Mouse (Mus musculus) limb, embryonic 15.5 days (tissue): Measurements from ENCODE around the gene Pdpn. TPM values are rescaled to one million over a fixed set of nuclear protein-coding genes. Genes with fewer than 3 reads are reported as not detected.

ENCODE experiments used
- ATAC-seq: fragments of 200-750 bp; cut with Nextera tagmentation; 2 replicates; pipeline ENCODE4 v1.8.0; 2017; ENCODE audit warnings: low read depth, moderate TSS enrichment; ENCODE audit not compliant: insufficient number of reproducible peaks, low FRiP score, low TSS enrichment
- H3K27ac ChIP-seq: fragments of 300-500 bp; sonication (generic); 2 replicates; pipeline ENCODE4 v1.5.1; 2015; ENCODE audit warnings: moderate library complexity, mild to moderate bottlenecking, inconsistent platforms
- H3K27me3 ChIP-seq: fragments of 300-500 bp; sonication (generic); 2 replicates; pipeline ENCODE4 v1.6.1; 2015; ENCODE audit warnings: inconsistent platforms
- H3K36me3 ChIP-seq: fragments of 300-500 bp; sonication (generic); 2 replicates; pipeline ENCODE4 v1.6.1; 2015; ENCODE audit warnings: inconsistent platforms
- H3K4me1 ChIP-seq: fragments of 300-500 bp; sonication (generic); 2 replicates; pipeline ENCODE4 v1.6.1; 2015; ENCODE audit warnings: inconsistent platforms
- H3K4me2 ChIP-seq: fragments of 300-500 bp; sonication (generic); 2 replicates; pipeline ENCODE4 v1.6.1; 2015; ENCODE audit warnings: mild to moderate bottlenecking, inconsistent platforms
- H3K4me3 ChIP-seq: fragments of 300-500 bp; sonication (generic); 2 replicates; pipeline ENCODE4 v1.5.1; 2015; ENCODE audit warnings: mild to moderate bottlenecking, inconsistent platforms
- H3K9ac ChIP-seq: fragments of 300-500 bp; sonication (generic); 2 replicates; pipeline ENCODE4 v1.6.1; 2015; ENCODE audit warnings: inconsistent platforms
- H3K9me3 ChIP-seq: fragments of 300-500 bp; sonication (generic); 2 replicates; pipeline ENCODE4 v1.6.1; 2016; ENCODE audit warnings: inconsistent platforms
- WGBS: fragments of 180-500 bp; shearing (Covaris S2); methylation state at CpG from one replicate; pipeline ENCODE4 v1.1.7; 2015; 5-methylcytosine and 5-hydroxymethylcytosine counted together
- polyA plus RNA-seq: library from polyadenylated mRNA; unstranded; fragments of >200 nt; fragmentation: Nextera tagmentation; extraction: Ambion mirVana; gene quantifications from 2 replicates; pipeline ENCODE4 v1.2.1, GENCODE M21; 2015

Pdpn gene
- polyA plus RNA-seq, 1 experiment from 2014 or later, result 70.4 TPM

DNA sequence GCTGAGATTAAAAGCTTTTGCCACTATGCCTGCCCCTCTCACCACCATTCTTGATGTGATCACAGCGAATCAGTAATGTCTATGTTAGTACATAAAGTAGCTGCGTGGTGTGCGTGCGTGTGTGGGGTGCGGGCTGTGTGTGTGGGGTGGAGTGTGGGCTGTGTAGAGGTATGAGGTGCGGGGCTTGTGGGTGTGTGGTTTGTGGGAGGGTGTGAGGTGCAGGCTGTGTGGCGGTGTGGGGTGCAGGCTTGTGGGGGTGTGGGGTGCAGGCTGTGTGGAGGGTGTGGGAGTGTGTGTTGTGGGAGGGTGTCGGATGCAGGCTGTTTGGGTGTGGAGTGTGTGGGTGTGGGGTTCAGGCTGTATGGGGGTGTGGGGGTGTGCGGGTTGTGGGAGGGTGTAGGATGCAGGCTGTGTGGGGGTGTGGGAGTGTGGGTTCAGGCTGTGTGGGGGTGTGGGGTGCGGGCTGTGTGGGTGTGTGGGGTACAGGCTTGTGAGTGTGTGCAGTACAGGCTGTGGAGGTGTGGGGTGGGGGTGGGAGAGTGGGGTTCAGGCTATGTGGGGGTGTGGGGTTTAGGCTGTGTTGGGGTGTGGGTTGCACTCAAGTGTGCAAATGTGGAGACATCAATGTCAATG lies 67.5 kb downstream of the Pdpn start:
- H3K36me3 ChIP-seq, result no peaks in the 10 kb centered on the region
- 82% methylated on average over 10 of the region's 10 CpGs for WGBS
- H3K4me2 ChIP-seq, result no peak overlapping the region
- H3K4me1 ChIP-seq, result peaks cover 16% of the 10 kb centered on the region
- H3K4me3 ChIP-seq, result no peak overlapping the region
- peak overlapping the region; percentile 60 for H3K27ac ChIP-seq
- no peaks in the 10 kb centered on the region for H3K27me3 ChIP-seq
- no peak overlapping the region for H3K9ac ChIP-seq
- ATAC-seq, result peak; percentile 38; the same call in 1 of the 2 replicates
- H3K9me3 ChIP-seq, result no peaks in the 10 kb centered on the region

DNA sequence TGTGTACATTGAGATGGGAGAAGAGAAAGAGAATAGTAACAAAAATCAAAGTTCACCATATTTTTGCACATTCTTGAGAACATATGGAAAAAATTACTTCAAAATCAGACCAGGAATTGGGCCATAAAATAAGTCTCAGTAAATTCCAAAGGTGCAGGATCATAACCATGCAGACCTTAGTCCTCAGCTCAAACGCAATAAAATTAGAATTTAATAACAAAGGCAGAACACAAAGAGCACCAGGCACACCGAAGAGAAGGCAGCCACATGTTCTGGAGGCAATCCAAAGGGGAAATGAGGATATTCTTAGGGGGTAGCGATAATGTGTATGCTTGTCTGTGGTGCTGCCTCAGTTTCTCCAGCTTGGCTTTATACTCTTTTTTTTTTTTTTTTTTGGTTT lies 68.3 kb downstream of the Pdpn start:
- WGBS, result 33% methylated on average over 3 of the region's 3 CpGs
- no peaks in the 10 kb centered on the region for H3K27me3 ChIP-seq
- ATAC-seq, result no peak
- H3K9ac ChIP-seq, result no peak overlapping the region
- no peak overlapping the region for H3K4me3 ChIP-seq
- H3K4me1 ChIP-seq, result peaks cover 16% of the 10 kb centered on the region
- no peaks in the 10 kb centered on the region for H3K9me3 ChIP-seq
- H3K36me3 ChIP-seq, result no peaks in the 10 kb centered on the region
- no peak overlapping the region for H3K4me2 ChIP-seq
- peak overlapping the region; percentile 60; the same call in 1 of the 2 replicates for H3K27ac ChIP-seq

DNA sequence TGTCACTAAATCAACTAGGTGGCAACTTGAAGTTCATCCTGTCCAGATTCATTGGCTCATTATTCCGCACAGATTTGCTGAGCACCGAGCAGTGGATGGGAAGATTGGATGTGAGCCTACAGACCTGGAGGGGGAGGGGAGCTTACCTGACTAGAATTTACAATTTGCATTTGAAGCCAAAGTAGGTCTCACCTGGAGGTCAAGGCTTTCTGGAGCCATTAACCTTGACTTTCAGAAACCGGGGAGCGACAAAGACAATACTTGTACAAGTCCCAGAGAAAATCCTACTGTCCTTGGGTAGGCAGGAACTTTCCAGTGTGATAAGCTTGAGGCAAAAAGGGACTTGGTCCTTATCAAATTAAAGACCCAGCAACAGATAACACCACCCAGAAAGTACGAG lies 71.4 kb downstream of the Pdpn start:
- H3K9me3 ChIP-seq, result no peaks in the 10 kb centered on the region
- H3K4me3 ChIP-seq, result no peak overlapping the region
- no peaks in the 10 kb centered on the region for H3K27me3 ChIP-seq
- no peak overlapping the region for H3K9ac ChIP-seq
- WGBS, result 55% methylated on average over 5 of the region's 5 CpGs
- peaks cover 19% of the 10 kb centered on the region for H3K4me1 ChIP-seq
- no peak overlapping the region for H3K4me2 ChIP-seq
- ATAC-seq, result no peak
- H3K36me3 ChIP-seq, result no peaks in the 10 kb centered on the region
- H3K27ac ChIP-seq, result no peak overlapping the region

DNA sequence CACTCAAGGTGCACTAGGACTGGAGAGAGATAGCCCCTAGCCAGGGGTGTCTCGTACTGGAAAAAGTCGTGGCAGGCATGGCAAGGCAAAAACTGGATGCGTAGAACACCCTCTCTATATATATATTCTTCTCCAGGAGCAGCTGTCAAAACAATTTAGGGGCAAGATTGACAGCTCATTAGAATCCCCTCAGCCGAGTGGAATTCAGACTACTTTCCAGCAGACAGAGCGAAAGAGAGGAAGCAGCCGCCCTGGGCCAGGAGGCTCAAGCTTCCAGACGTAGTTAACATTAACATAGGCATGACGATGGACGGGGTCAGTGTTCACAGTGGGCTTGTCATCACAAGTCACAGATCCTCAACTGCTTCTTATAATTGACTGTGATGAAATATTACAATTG lies 73.5 kb downstream of the Pdpn start:
- Histone ChIP-seq H3K36me3 (no peaks in the 10 kb centered on the region), H3K4me3 (no peak overlapping the region), H3K4me1 (peaks cover 11% of the 10 kb centered on the region; the same call in 1 of the 2 replicates), H3K27ac (peak overlapping the region; percentile 8; the same call in 1 of the 2 replicates), H3K9me3 (no peaks in the 10 kb centered on the region), H3K9ac (no peak overlapping the region), H3K4me2 (no peak overlapping the region), H3K27me3 (no peaks in the 10 kb centered on the region)
- no peak for ATAC-seq
- 35% methylated on average over 9 of the region's 9 CpGs for WGBS

DNA sequence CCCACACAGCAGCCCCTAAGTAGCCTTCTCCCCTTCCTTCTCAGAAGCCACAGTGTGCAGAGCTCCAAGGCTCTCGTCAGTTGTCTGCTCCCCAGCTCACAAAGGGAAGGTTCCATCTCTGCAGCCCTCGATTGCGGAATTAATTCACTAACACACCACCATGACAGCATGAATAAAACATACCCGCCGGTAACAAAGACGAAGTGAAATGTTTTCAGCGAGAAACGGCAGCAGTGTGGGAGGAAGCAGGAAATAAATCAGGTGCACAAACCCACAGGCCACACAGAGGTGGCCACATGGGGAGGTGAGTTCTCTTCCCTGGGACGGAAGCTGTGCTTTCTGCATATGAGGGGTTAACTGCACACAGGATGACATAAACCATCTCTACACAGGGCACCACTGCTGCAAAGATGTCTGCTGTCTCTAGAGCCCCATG lies 80.0 kb downstream of the Pdpn start:
- no peak for ATAC-seq
- Histone ChIP-seq H3K9me3 (no peaks in the 10 kb centered on the region), H3K27ac (no peak overlapping the region), H3K27me3 (no peaks in the 10 kb centered on the region), H3K9ac (no peak overlapping the region), H3K4me3 (no peak overlapping the region), H3K4me1 (no peaks in the 10 kb centered on the region), H3K4me2 (no peak overlapping the region), H3K36me3 (no peaks in the 10 kb centered on the region)
- 53% methylated on average over 9 of the region's 9 CpGs for WGBS

DNA sequence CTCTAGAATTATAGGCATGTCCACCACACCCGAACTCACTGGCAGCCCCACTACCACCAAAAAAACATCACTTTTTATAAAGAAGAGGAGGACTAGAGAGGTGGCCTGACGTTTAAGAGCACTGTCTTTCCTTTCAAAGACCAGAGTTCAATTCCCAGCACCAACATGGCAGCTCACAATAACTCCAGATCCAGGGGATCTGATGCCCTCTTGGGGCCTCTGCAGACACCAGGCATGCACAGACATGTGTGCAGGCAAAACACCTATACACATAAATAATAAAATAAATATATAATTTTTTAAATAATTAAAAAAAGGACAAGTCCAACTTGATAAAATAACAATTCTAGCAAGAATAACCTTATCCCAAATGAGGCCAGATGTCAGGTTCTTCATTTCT lies 80.5 kb downstream of the Pdpn start:
- no peak overlapping the region for H3K9ac ChIP-seq
- no peak for ATAC-seq
- H3K4me3 ChIP-seq, result no peak overlapping the region
- H3K4me1 ChIP-seq, result no peaks in the 10 kb centered on the region
- no peaks in the 10 kb centered on the region for H3K27me3 ChIP-seq
- no peaks in the 10 kb centered on the region for H3K9me3 ChIP-seq
- WGBS, result 74% methylated on average over 2 of the region's 2 CpGs
- no peaks in the 10 kb centered on the region for H3K36me3 ChIP-seq
- H3K27ac ChIP-seq, result no peak overlapping the region
- H3K4me2 ChIP-seq, result no peak overlapping the region

Other genes starting within 250 kb of the Pdpn start
- 14.9 and 16.1 TPM in 2 replicates for gene Prdm2, start 86.6 kb downstream of the Pdpn start, polyA plus RNA-seq
- 0.99 and 1.9 TPM in 2 replicates for gene Lrrc38, start 50.2 kb upstream of the Pdpn start, polyA plus RNA-seq
- gene Pramel1, start 94.9 kb upstream of the Pdpn start, polyA plus RNA-seq, result not detected in 2 replicates
- 19.8 and 20.0 TPM in 2 replicates for gene Pramef8, start 112.9 kb upstream of the Pdpn start, polyA plus RNA-seq
- not detected in 2 replicates for gene Oog4, start 150.8 kb upstream of the Pdpn start, polyA plus RNA-seq
- not detected in 2 replicates for gene Gm13043, start 211.8 kb upstream of the Pdpn start, polyA plus RNA-seq
- gene Gm13040, start 236.4 kb upstream of the Pdpn start, polyA plus RNA-seq, result not detected in 2 replicates